Mouse (Mus musculus) myocyte (in vitro differentiated cells): ENCODE measurements around the gene Pom121.

Experiments
- CEBPB ChIP-seq: IDR thresholded peaks from 2 replicates; pipeline ENCODE4 v1.6.1; 2011; ENCODE audit warnings: mild to moderate bottlenecking, moderate library complexity; ENCODE audit not compliant: poor library complexity, insufficient read depth, severe bottlenecking
- MAX ChIP-seq: IDR thresholded peaks from one replicate; pipeline ENCODE4 v1.6.1; 2011; ENCODE audit warnings: low read depth, mild to moderate bottlenecking, control low read depth
- MYOG ChIP-seq, 3 experiments: IDR thresholded peaks; one replicate each; pipeline ENCODE4 v1.6.1; 2011; ENCODE audit warnings: control low read depth in 2 of 3, low read depth in 2 of 3, mild to moderate bottlenecking in 2 of 3; ENCODE audit not compliant: insufficient read length in 2 of 3, control insufficient read depth in 1 of 3, insufficient read depth in 1 of 3
- POLR2A ChIP-seq: IDR thresholded peaks from one replicate; pipeline ENCODE4 v1.6.1; 2011; ENCODE audit warnings: low read depth, mild to moderate bottlenecking, control low read depth, moderate library complexity; ENCODE audit not compliant: insufficient read length
- POLR2AphosphoS2 ChIP-seq: IDR thresholded peaks from one replicate; pipeline ENCODE4 v1.6.1; 2011; ENCODE audit warnings: low read depth, control low read depth; ENCODE audit not compliant: insufficient read length
- TCF12 ChIP-seq: IDR thresholded peaks from one replicate; pipeline ENCODE4 v1.6.1; 2011; ENCODE audit warnings: mild to moderate bottlenecking, control low read depth; ENCODE audit not compliant: poor library complexity, insufficient read depth, severe bottlenecking
- USF1 ChIP-seq: IDR thresholded peaks from one replicate; pipeline ENCODE4 v1.6.1; 2011; ENCODE audit warnings: low read depth, mild to moderate bottlenecking, control low read depth, moderate library complexity

DNA sequence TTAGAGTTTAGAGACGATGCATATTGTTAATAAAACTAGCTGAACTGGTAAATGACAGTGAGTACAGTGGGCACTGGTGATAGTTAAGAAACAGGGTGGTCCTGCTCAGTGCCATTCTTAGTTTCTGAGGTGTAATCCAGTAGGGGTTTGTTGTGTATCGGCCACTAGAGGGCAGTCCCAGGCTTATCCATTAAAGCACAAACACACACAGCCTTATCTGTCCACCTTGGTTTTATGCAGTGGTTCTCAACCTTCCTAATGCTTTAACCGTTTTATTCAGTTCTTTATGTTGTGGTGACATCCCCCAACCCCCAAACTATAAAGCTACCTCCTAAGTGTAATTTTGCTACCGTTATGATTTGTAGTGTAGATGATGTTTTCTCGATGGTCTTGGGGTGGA lies 1.5 kb upstream of the Pom121 start:
- TF ChIP-seq TCF12 (no peak), POLR2AphosphoS2 (no peak), USF1 (no peak), POLR2A (no peak), MYOG (IDR thresholded peaks at IDR 0.05; ENCODE audit: control insufficient read depth in 1 of 3, insufficient read depth in 1 of 3, insufficient read length in 2 of 3, low read depth in 2 of 3) (no peak), MAX (no peak), CEBPB (no peak)
